Mouse (Mus musculus) embryo, embryonic 9.5 days (tissue): ENCODE measurements around the gene Map6.
A peak's percentile ranks its signal among the peaks of the same experiment; 100 is the strongest.

ENCODE experiments used
- DNase-seq: peaks from one replicate; pipeline ENCODE4 v3.0.0-alpha.2; 2017; ENCODE audit errors: extremely low spot score

Map6 gene

GRCm38 (mm10) chr7:99314565-99314964, 47.3 kb downstream of the Map6 start:
- DNase-seq, result no peak

GRCm38 (mm10) chr7:99316207-99316606, 49.0 kb downstream of the Map6 start:
- DNase-seq, result no peak

- no peak for DNase-seq
Measured at GRCm38 (mm10) chr7:99317475-99317874, 50.2 kb downstream of the Map6 start.

- no peak for DNase-seq
Measured at GRCm38 (mm10) chr7:99320524-99320923, 53.3 kb downstream of the Map6 start.

- DNase-seq, result no peak
Measured at GRCm38 (mm10) chr7:99322691-99323320, 55.6 kb downstream of the Map6 start.

- DNase-seq, result no peak
Measured at GRCm38 (mm10) chr7:99323321-99323700, 56.1 kb downstream of the Map6 start.

- no peak for DNase-seq
Measured at GRCm38 (mm10) chr7:99324810-99325209, 57.6 kb downstream of the Map6 start.

GRCm38 (mm10) chr7:99326128-99326527, 58.9 kb downstream of the Map6 start:
- DNase-seq, result no peak

GRCm38 (mm10) chr7:99328847-99329246, 61.6 kb downstream of the Map6 start:
- no peak for DNase-seq

- no peak for DNase-seq
Measured at GRCm38 (mm10) chr7:99330012-99330411, 62.8 kb downstream of the Map6 start.

- DNase-seq, result peak; percentile 87
Measured at GRCm38 (mm10) chr7:99332774-99333480, 65.7 kb downstream of the Map6 start.

GRCm38 (mm10) chr7:99340736-99341135, 73.5 kb downstream of the Map6 start:
- DNase-seq, result no peak

- no peak for DNase-seq
Measured at GRCm38 (mm10) chr7:99343577-99343976, 76.3 kb downstream of the Map6 start.

- DNase-seq, result no peak
Measured at GRCm38 (mm10) chr7:99347268-99347667, 80.0 kb downstream of the Map6 start.

- DNase-seq, result no peak
Measured at GRCm38 (mm10) chr7:99348883-99349282, 81.6 kb downstream of the Map6 start.

- DNase-seq, result no peak
Measured at GRCm38 (mm10) chr7:99349782-99350720, 82.8 kb downstream of the Map6 start.

GRCm38 (mm10) chr7:99351104-99351801, 84.0 kb downstream of the Map6 start:
- DNase-seq, result peak; percentile 69

- DNase-seq, result peak; percentile 88
Measured at GRCm38 (mm10) chr7:99351802-99352517, 84.7 kb downstream of the Map6 start.

GRCm38 (mm10) chr7:99352526-99353400, 85.5 kb downstream of the Map6 start, which contains the start of gene Serpinh1:
Gene Serpinh1, minus strand, starts transcription at chr7:99353239.
- DNase-seq, result peak; percentile 91

- DNase-seq, result peak; percentile 84
Measured at GRCm38 (mm10) chr7:99355731-99356131, 88.5 kb downstream of the Map6 start.
